Mouse (Mus musculus): ENCODE data around the gene Med13l. TPM values are rescaled to one million over a fixed set of nuclear protein-coding genes. Genes with fewer than 3 reads are reported as not detected.

The Med13l gene
- total RNA-seq (2023), result 100 to 1,000 TPM; 114 to 127 TPM

DNA sequence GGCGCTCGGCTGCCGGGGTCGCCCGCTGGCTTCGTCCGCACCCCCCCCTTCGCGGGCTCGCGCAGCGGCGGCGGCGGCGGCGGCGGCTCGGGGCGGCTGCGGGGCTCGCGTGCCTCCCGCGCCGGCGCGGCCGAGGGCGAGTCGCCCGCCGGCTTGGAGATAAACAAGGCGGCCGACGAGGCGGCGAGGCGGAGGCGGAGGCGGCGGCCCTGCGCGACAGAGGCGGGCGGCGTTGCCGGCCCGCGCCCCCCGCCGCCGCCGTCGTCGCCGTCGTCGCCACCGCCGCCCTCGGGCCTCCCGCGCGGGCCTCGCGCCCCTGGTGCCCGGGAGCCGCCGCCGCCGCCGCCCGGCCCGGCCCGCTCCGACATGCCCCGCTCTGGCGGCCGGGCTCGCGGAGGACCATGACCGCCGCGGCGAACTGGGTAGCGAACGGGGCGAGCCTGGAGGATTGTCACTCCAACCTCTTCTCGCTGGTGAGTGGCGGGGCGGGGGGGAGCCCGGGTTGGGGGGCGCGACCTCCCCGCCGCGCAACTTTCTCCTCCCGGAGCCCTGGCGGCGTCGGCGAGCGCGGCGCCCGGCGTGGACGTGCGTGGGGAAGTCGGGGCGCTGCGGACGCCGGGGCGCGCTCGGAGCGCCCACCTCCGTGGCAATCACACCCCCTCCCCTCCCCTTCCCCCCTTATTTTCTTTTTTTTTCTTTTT lies at the start of gene Med13l:
Gene Med13l, plus strand, starts transcription at position 295 of the 701 bp plus-strand sequence.

